Mouse (Mus musculus): ENCODE results near the gene Ampd1. TPM values are rescaled to one million over a fixed set of nuclear protein-coding genes. Genes with fewer than 3 reads are reported as not detected.

The Ampd1 gene
- total and polyA plus RNA-seq, 3 experiments = 0.08 to 0.18 TPM; not detected in 1

DNA sequence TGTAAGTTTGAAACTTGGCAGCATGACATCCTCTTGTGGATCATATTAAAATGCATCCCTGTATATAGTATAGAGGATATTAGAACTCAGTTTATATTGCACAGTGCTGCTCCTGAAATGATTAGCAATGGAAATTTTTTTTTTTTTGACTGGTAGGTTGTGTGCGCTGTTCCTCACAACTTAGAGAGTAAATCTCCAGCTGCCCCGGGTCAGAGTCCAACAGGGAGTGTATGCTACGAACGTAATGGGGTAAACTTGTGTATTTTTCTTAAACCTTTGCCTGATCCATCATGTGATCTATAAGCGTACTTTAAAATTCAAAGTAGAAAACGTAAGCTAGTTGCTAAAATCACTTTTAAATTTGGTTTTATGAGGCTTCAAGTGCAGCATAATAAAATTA, 33.5 kb upstream of the Ampd1 start:
- no peak for TF ChIP-seq GABPA (IDR thresholded peaks at IDR 0.05; ENCODE audit: low read depth, low read length)
- TF ChIP-seq GATA1 (IDR thresholded peaks at IDR 0.05; ENCODE audit: low read depth, low read length) = no peak
- no peak for TF ChIP-seq ZC3H11A (IDR thresholded peaks at IDR 0.05; ENCODE audit: low read depth, low read length)
- TF ChIP-seq ZMIZ1 (IDR thresholded peaks at IDR 0.05; ENCODE audit: low read depth, low read length) = no peak
- no peak for TF ChIP-seq RCOR1 (IDR thresholded peaks at IDR 0.05; ENCODE audit: low read depth, low read length)
- TF ChIP-seq ETS1 (IDR thresholded peaks at IDR 0.05; ENCODE audit: low read depth, low read length) = no peak
- no peak for TF ChIP-seq NRF1 (IDR thresholded peaks at IDR 0.05; ENCODE audit: insufficient read depth, low read depth, low read length, poor library complexity, severe bottlenecking)
- no peak for TF ChIP-seq CHD1 (IDR thresholded peaks at IDR 0.05; ENCODE audit: low read depth, low read length)
- no peak for TF ChIP-seq MYC (IDR thresholded peaks at IDR 0.05; ENCODE audit: low read depth, low read length)
- H3K27me3 ChIP-seq (ENCODE audit: control insufficient read depth in 1 of 2, insufficient read depth in 2 of 2, low read length in 2 of 2) = no peaks in the 10 kb centered on the region
- H3K4me1 ChIP-seq (ENCODE audit: control insufficient read depth in 1 of 2, insufficient read depth in 2 of 2, low read length in 2 of 2) = peaks cover 5 to 25% of the 10 kb centered on the region in 2 experiments; a peak in 3 of 4 replicates
- H3K36me3 ChIP-seq (ENCODE audit: control insufficient read depth in 1 of 2, insufficient read depth in 2 of 2, low read length in 2 of 2) = peaks cover 33 to 55% of the 10 kb centered on the region in 2 experiments
- H3K9me3 ChIP-seq (replicated peaks; ENCODE audit: insufficient read depth, low read length) = no peaks in the 10 kb centered on the region
- DNase-seq (ENCODE audit: low read depth, low spot score) = no peak
- H3K27ac ChIP-seq (ENCODE audit: control insufficient read depth, low read depth, low read length) = 0 out of 2 replicates have a peak overlapping the region, but pooled peaks have one; percentile 14
- H3K79me2 ChIP-seq (ENCODE audit: control insufficient read depth, insufficient read depth, low read length, poor library complexity) = peaks cover 15% of the 10 kb centered on the region
- no peak overlapping the region for H3K4me3 ChIP-seq (ENCODE audit: control insufficient read depth in 1 of 2, insufficient read depth in 1 of 2, low read depth in 2 of 2, low read length in 2 of 2)
- H3K9ac ChIP-seq (ENCODE audit: control insufficient read depth, low read depth, low read length, poor library complexity, severe bottlenecking) = no peak overlapping the region

- TF ChIP-seq MXI1 (IDR thresholded peaks at IDR 0.05; ENCODE audit: low read depth, low read length) = peak; percentile 74
- TF ChIP-seq JUND (IDR thresholded peaks at IDR 0.05; ENCODE audit: low read depth, low read length) = no peak
- TF ChIP-seq CHD2 (IDR thresholded peaks at IDR 0.05; ENCODE audit: low read length) = no peak
- no peak for TF ChIP-seq CHD1 (IDR thresholded peaks at IDR 0.05; ENCODE audit: low read depth, low read length)
- TF ChIP-seq USF1 (IDR thresholded peaks at IDR 0.05; ENCODE audit: low read depth, low read length) = no peak
- TF ChIP-seq POLR2AphosphoS2 (IDR thresholded peaks at IDR 0.05; ENCODE audit: low read length) = no peak
- TF ChIP-seq ZC3H11A (IDR thresholded peaks at IDR 0.05; ENCODE audit: low read depth, low read length) = no peak
- TF ChIP-seq HCFC1 (IDR thresholded peaks at IDR 0.05; ENCODE audit: low read depth, low read length) = 0 out of 2 replicates have a peak, but pooled peaks have one; percentile 11
- TF ChIP-seq GABPA (IDR thresholded peaks at IDR 0.05; ENCODE audit: low read depth, low read length) = no peak
- no peak for TF ChIP-seq POLR2A (IDR thresholded peaks at IDR 0.05; ENCODE audit: control insufficient read depth in 1 of 2, insufficient read depth in 1 of 2, low read depth in 1 of 2, low read length in 2 of 2, poor library complexity in 1 of 2)
- TF ChIP-seq MAFK (IDR thresholded peaks at IDR 0.05; ENCODE audit: borderline replicate concordance, low read depth, low read length) = no peak
- TF ChIP-seq RCOR1 (IDR thresholded peaks at IDR 0.05; ENCODE audit: low read depth, low read length) = peak; percentile 63; the same call in 1 of the 2 replicates
- peak; percentile 79 for TF ChIP-seq SIN3A (IDR thresholded peaks at IDR 0.05; ENCODE audit: low read length)
- TF ChIP-seq ETS1 (IDR thresholded peaks at IDR 0.05; ENCODE audit: low read depth, low read length) = peak; percentile 84
- peak; percentile 55 for TF ChIP-seq TAL1 (IDR thresholded peaks at IDR 0.05; ENCODE audit: low read length)
- TF ChIP-seq ZNF384 (IDR thresholded peaks at IDR 0.05; ENCODE audit: low read depth, low read length) = 0 out of 2 replicates have a peak, but pooled peaks have one; percentile 44
- no peak for TF ChIP-seq MYB (IDR thresholded peaks at IDR 0.05; ENCODE audit: low read depth, low read length)
- no peak for TF ChIP-seq UBTF (IDR thresholded peaks at IDR 0.05; ENCODE audit: borderline replicate concordance, insufficient read depth, low read depth, low read length)
- TF ChIP-seq TCF12 (IDR thresholded peaks at IDR 0.05; ENCODE audit: low read depth, low read length) = peak; percentile 88
- no peak for TF ChIP-seq USF2 (IDR thresholded peaks at IDR 0.05; ENCODE audit: borderline replicate concordance in 1 of 2, insufficient read depth in 1 of 2, low read depth in 1 of 2, low read length in 2 of 2)
- no peak for TF ChIP-seq NELFE (IDR thresholded peaks at IDR 0.05; ENCODE audit: low read depth, low read length)
- peak; percentile 91 for TF ChIP-seq GATA1 (IDR thresholded peaks at IDR 0.05; ENCODE audit: low read depth, low read length)
- TF ChIP-seq EP300 (IDR thresholded peaks at IDR 0.05; ENCODE audit: low read depth in 1 of 2, low read length in 2 of 2) = peak; percentile 90 to 91
- TF ChIP-seq MYC (IDR thresholded peaks at IDR 0.05; ENCODE audit: low read depth, low read length) = no peak
- TF ChIP-seq CTCF (IDR thresholded peaks at IDR 0.05 in 2 of 3, conservative IDR thresholded peaks at IDR 0.05 in 1 of 3; ENCODE audit: control insufficient read depth in 1 of 3, insufficient read depth in 1 of 3, low read depth in 2 of 3, low read length in 3 of 3, poor library complexity in 1 of 3, severe bottlenecking in 1 of 3) = no peak
- peaks cover 5 to 25% of the 10 kb centered on the region in 2 experiments; a peak in 3 of 4 replicates for H3K4me1 ChIP-seq (ENCODE audit: control insufficient read depth in 1 of 2, insufficient read depth in 2 of 2, low read length in 2 of 2)
- H3K4me3 ChIP-seq (ENCODE audit: control insufficient read depth in 1 of 2, insufficient read depth in 1 of 2, low read depth in 2 of 2, low read length in 2 of 2) = no peak overlapping the region
- peak overlapping the region; percentile 76 for H3K27ac ChIP-seq (ENCODE audit: control insufficient read depth, low read depth, low read length)
- H3K9me3 ChIP-seq (replicated peaks; ENCODE audit: insufficient read depth, low read length) = no peaks in the 10 kb centered on the region
- H3K27me3 ChIP-seq (ENCODE audit: control insufficient read depth in 1 of 2, insufficient read depth in 2 of 2, low read length in 2 of 2) = no peaks in the 10 kb centered on the region
- H3K79me2 ChIP-seq (ENCODE audit: control insufficient read depth, insufficient read depth, low read length, poor library complexity) = peaks cover 11% of the 10 kb centered on the region
- H3K9ac ChIP-seq (ENCODE audit: control insufficient read depth, low read depth, low read length, poor library complexity, severe bottlenecking) = no peak overlapping the region
- DNase-seq (ENCODE audit: low read depth, low spot score) = peak; percentile 64
- H3K36me3 ChIP-seq (ENCODE audit: control insufficient read depth in 1 of 2, insufficient read depth in 2 of 2, low read length in 2 of 2) = peaks cover 33 to 55% of the 10 kb centered on the region in 2 experiments
These were observed 32.9 kb upstream of the Ampd1 start for GRCm38 (mm10) chr3:103040861-103041379.
